Mouse (Mus musculus) CD8-positive naive resting alpha-beta T cell, adult 57 days (primary cell): ENCODE results near the gene Phox2a. TPM values are rescaled to one million over a fixed set of nuclear protein-coding genes. Genes with fewer than 3 reads are reported as not detected.

Experiments used
- total RNA-seq: library from RNA; stranded (reverse); gene quantifications from one replicate; pipeline ENCODE4 v1.2.4, GENCODE M21; 2023

Gene Phox2a
- not detected for total RNA-seq

DNA sequence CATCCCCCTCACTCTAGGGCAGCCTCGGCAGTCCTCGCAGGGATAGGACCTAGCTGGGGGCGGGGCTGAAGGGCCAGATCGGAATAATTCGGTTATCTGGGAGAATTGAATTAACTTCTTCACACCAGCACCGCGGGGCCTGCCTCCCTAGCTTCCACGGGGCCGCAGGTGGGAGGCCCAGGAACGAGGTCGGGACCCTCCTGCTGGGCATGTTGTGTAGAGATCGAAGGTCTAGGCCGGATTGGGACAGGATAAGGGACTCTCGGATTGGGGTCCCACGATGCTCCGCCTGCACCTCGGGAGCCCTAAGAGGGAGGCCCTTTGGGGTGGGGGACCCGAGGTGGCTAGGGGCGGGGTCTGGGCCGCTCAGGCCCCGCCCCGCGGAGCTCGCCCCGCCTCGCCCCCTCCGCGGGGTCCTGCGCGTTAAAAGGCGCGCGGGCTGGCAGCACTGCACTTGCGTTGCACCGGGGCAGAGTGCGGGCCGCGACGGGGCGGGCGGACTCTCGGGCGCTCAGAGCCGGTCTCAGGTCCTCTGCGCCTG lies at the start of gene Phox2a:
Gene Phox2a, plus strand, starts transcription at position 453 of the 541 bp plus-strand sequence.

DNA sequence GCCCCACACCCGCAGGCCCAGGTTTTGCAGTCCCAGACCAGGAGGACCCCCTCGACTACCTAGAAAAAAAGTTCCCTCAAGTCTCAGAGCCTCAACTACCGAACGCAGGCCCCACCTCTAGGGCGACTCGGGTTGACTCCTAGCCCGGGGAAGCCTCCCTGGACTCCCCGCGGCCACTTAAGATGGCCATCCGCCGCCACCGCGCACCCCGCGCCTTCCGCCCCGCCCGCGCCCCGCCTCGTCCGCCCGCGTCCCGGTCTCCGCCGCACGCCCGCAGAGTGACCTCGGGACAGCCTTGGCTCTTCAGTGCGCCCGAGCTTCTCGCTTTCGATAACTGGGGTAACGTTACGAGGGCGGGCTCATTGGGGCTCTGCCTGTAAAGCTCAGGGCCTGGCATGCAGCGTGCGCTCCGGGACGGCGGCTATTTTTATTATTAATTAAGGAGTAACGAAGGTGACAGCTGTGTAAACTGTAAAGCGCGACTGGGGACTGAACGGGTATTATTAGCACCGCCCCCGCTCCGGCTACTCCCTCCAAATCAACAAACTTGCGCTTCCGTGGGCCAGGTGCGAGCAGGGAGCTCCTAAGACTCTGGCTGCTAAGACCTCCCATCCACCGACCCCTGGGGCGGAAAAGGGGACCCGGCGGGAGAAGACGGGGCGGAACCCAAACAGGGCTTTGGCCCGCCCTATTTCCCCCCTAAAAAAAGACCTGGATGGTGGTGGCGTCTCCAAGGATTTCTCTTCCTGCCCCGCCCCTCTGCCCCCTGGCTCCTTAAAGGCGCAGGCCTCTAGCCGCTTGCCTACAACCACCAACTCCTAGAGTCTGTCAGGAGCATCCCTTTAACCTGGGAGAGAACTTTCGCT lies 19.7 kb downstream of the Phox2a start, which contains the start of gene Inppl1:
Gene Inppl1, minus strand, starts transcription at position 624 of the 866 bp plus-strand sequence.

DNA sequence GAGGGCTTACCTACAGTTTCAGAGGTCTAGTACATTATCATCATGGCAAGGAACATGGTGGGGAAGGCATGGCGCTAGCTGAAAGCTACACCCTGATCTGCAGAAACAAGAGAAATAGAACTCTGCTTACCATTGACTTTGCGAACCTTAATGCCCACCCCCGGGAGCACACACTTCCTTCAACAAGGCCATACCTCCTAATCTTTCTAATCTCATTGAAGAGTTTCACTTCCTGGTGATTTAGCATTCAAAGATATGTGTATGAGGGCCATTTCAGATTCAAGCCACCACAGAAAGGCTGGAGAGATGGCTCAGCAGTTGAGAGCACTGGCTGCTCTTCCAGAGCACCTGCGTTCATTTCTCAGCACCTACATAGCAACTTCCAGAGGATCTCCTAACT lies 39.0 kb downstream of the Phox2a start, which contains the start of gene Folr2:
Gene Folr2, minus strand, starts transcription at position 101 of the 400 bp plus-strand sequence.

DNA sequence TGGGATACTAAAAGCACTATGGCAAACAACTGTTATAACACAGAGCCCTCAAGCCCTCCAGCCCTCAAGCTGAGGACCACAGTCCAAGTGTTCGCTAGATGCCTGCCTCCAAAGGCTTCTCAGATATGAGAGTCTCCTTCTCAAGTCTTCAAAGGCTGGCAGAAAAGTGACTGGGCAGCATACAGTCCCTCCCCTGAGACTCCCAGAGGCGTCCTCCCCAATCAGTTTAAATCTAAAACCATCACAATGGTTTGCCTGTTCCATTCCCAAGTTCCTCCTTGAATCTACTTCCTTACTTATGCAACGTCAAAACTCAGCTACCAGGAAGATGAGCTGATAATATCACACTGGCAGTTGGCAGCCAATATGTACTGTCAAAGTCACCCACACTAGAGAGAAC lies 45.3 kb downstream of the Phox2a start, which contains the start of gene Anapc15:
Gene Anapc15, plus strand, starts transcription at position 301 of the 400 bp plus-strand sequence.

DNA sequence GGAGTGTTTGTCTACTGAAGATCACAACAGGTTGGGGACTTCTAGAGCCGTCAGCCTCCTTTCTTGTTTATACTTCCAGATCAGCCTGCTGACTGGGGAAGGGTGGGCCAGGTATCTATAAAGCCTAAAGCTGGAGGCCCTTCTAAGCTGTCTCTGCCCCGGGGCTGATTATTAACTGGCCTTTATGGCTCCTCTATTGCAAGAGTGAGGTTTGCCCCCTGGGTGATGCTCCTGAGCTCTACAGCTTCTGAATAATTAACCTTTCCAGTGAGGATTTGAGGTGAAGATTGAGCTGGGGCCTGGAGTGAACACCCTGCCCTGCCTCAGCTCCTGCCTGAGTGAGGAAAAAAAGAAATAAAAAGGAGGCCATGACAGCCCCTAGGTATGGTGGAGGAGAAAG lies 52.5 kb downstream of the Phox2a start, which contains the start of gene Folr1:
Gene Folr1, minus strand, starts transcription at position 160 of the 400 bp plus-strand sequence.

Other genes with a start within 250 kb of the Phox2a start
- gene Art2b, start 232.7 kb upstream of the Phox2a start, total RNA-seq: 41.4 TPM
- gene Clpb, start 154.7 kb upstream of the Phox2a start, total RNA-seq: 19.0 TPM
- gene Inppl1, start 19.9 kb downstream of the Phox2a start, total RNA-seq: 8.9 TPM
- gene Folr2, start 38.9 kb downstream of the Phox2a start, total RNA-seq: not detected
- 63.0 TPM for gene Anapc15, start 45.4 kb downstream of the Phox2a start, total RNA-seq
- gene Folr1, start 52.5 kb downstream of the Phox2a start, total RNA-seq: not detected
- gene Lamtor1, start 87.6 kb downstream of the Phox2a start, total RNA-seq: 56.6 TPM
- gene Tomt, start 88.0 kb downstream of the Phox2a start, total RNA-seq: not detected
- gene Lrrc51, start 115.6 kb downstream of the Phox2a start, total RNA-seq: 1.4 TPM
- gene Numa1, start 115.8 kb downstream of the Phox2a start, total RNA-seq: 350 TPM
- 8.1 TPM for gene Il18bp, start 200.4 kb downstream of the Phox2a start, total RNA-seq
- 31.0 TPM for gene Rnf121, start 247.2 kb downstream of the Phox2a start, total RNA-seq
- 47.9 TPM for gene Xndc1, start 247.2 kb downstream of the Phox2a start, total RNA-seq
- gene Xntrpc, start 247.4 kb downstream of the Phox2a start, total RNA-seq: 7.1 TPM